Comparison of ENCODE assay signal across 9 mouse cellular contexts in the genomic region with DNA sequence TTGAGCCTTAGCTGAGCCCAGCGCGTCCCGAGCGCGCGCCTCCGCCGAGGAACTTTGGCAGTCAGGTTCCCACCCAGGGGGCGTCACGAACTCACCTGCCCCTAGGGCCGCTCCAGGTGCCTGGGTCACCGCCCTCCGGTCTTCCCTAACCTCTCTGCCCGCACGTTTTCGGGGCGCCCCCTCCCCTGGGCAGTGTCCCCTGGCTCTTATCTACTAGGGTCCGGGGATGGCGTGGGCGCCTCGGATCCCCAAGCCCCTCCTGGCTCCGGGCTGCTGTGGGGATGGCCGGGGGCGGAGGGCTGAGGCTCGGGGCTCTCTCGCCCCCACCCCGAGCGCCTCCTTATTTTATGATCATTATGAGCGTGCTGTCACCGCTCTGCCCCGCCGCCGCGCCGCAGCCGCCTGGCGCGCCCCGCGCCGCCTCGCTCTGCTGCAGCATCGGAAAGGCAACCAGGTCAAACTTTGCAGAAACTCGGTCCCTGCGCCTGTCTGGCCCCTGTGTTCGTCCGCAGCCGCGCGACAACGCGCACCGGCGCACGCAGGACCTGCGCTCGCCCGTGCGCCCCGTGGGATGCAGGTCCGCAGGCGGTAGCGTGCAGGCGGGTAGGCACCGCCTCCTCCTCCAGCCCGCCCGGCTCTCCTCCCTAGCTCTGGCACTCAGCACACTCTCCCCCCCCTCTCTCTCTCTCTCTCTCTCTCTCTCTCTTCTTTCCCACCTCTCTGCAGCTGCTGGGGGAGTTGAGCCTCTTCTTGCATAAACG. TPM values are rescaled to one million over a fixed set of nuclear protein-coding genes. Genes with fewer than 3 reads are reported as not detected.
DNase-seq lines count a peak whose midpoint lies in the region; ATAC-seq lines count a peak whose summit lies in the region.
"Had no signal": no experiment of that assay in that cellular context is flagged by ENCODE, and none has a peak within 500 bp of the region (broad histone marks: within the 10 kb centered on the region; RNA-seq: fewer than 3 reads in every experiment).

Gene Fam78a, minus strand, starts transcription at position 747 of the 761 bp plus-strand sequence.

- peak within 1 kb of the TSS; percentile 60 for H3K9ac ChIP-seq in forebrain, embryonic 16.5 days (replicated peaks; ENCODE audit: low read depth, low read length)
- peak within 1 kb of the TSS; percentile 47 for H3K9ac ChIP-seq in hindbrain, embryonic 11.5 days (ENCODE audit: low read depth, low read length)
- H3K9ac ChIP-seq in liver, embryonic 16.5 days (ENCODE audit: low read depth, low read length), result peak within 1 kb of the TSS; percentile 91

- no peak within 1 kb of the TSS for H3K27ac ChIP-seq in forebrain, embryonic 16.5 days (ENCODE audit: low read length)
- no peak within 1 kb of the TSS for H3K27ac ChIP-seq in hindbrain, embryonic 11.5 days (ENCODE audit: low read depth, low read length)
- peak within 1 kb of the TSS; percentile 97 for H3K27ac ChIP-seq in liver, embryonic 16.5 days (ENCODE audit: low read length)

- peaks cover 61% of the 10 kb centered on the region for H3K27me3 ChIP-seq in forebrain, embryonic 16.5 days (replicated peaks; ENCODE audit: control insufficient read depth, insufficient read depth, low read length)
- peaks cover 47% of the 10 kb centered on the region for H3K27me3 ChIP-seq in hindbrain, embryonic 11.5 days (ENCODE audit: control insufficient read depth, insufficient read depth, low read length)
- H3K27me3 ChIP-seq in liver, embryonic 16.5 days (ENCODE audit: control insufficient read depth, insufficient read depth, low read depth, low read length), result peaks cover 26% of the 10 kb centered on the region

- peak within 1 kb of the TSS; percentile 75 for H3K4me3 ChIP-seq in forebrain, embryonic 16.5 days (replicated peaks; ENCODE audit: low read length)
- peak within 1 kb of the TSS; percentile 50 for H3K4me3 ChIP-seq in hindbrain, embryonic 11.5 days (ENCODE audit: low read depth, low read length)
- H3K4me3 ChIP-seq in liver, embryonic 16.5 days (ENCODE audit: low read depth, low read length), result peak within 1 kb of the TSS; percentile 86

- 0% methylated on average over 67 of the region's 68 CpGs for WGBS in forebrain, embryonic 16.5 days
- under 1% methylated on average over 54 of the region's 68 CpGs for WGBS in hindbrain, embryonic 11.5 days
- 0% methylated on average over 68 of the region's 68 CpGs for WGBS in liver, embryonic 16.5 days (ENCODE audit: insufficient replicate concordance)

- H3K4me2 ChIP-seq in forebrain, embryonic 16.5 days (ENCODE audit: low read length), result peak within 1 kb of the TSS; percentile 99
- H3K4me2 ChIP-seq in hindbrain, embryonic 11.5 days (replicated peaks; ENCODE audit: low read depth, low read length), result peak within 1 kb of the TSS; percentile 100
- H3K4me2 ChIP-seq in liver, embryonic 16.5 days (ENCODE audit: low read depth, low read length), result peak within 1 kb of the TSS; percentile 100

- no peaks in the 10 kb centered on the region for H3K9me3 ChIP-seq in forebrain, embryonic 16.5 days (ENCODE audit: control insufficient read depth, low read length)
- no peaks in the 10 kb centered on the region for H3K9me3 ChIP-seq in hindbrain, embryonic 11.5 days (ENCODE audit: control insufficient read depth, low read length)
- no peaks in the 10 kb centered on the region for H3K9me3 ChIP-seq in liver, embryonic 16.5 days (replicated peaks; ENCODE audit: control insufficient read depth, low read length)

- H3K36me3 ChIP-seq in forebrain, embryonic 16.5 days (ENCODE audit: control insufficient read depth, insufficient read depth), result no peaks in the 10 kb centered on the region
- H3K36me3 ChIP-seq in hindbrain, embryonic 11.5 days (ENCODE audit: control insufficient read depth, insufficient read depth, low read length), result no peaks in the 10 kb centered on the region
- H3K36me3 ChIP-seq in liver, embryonic 16.5 days (ENCODE audit: control insufficient read depth, insufficient read depth), result no peaks in the 10 kb centered on the region

- peaks cover 22% of the 10 kb centered on the region for H3K4me1 ChIP-seq in forebrain, embryonic 16.5 days (replicated peaks; ENCODE audit: control insufficient read depth, insufficient read depth, low read length)
- peaks cover 11% of the 10 kb centered on the region for H3K4me1 ChIP-seq in hindbrain, embryonic 11.5 days (replicated peaks; ENCODE audit: control insufficient read depth, insufficient read depth, low read length)
- peaks cover 50% of the 10 kb centered on the region for H3K4me1 ChIP-seq in liver, embryonic 16.5 days (ENCODE audit: control insufficient read depth, low read depth, low read length)

- peak; percentile 90 for ATAC-seq in forebrain, embryonic 16.5 days
- ATAC-seq in hindbrain, embryonic 11.5 days (ENCODE audit: low FRiP score), result peak; percentile 68
- peak; percentile 62 for ATAC-seq in liver, embryonic 16.5 days (ENCODE audit: low read depth)
- ATAC-seq: Patski had no signal

- DNase-seq in heart, adult 11 months, result peak; percentile 96
- no peak for DNase-seq in heart, adult 9 months (ENCODE audit: low spot score in 2 of 2)
- peak; percentile 55 for DNase-seq in brain, embryonic 18.5 days (ENCODE audit: low read depth, low spot score)
- DNase-seq in hindbrain, embryonic 11.5 days (ENCODE audit: low spot score), result peak; percentile 59
- peak; percentile 62 for DNase-seq in right cerebral cortex, adult 18-20 months
- no peak for DNase-seq in layer of hippocampus, adult 11-12 months (ENCODE audit: low spot score)

RNA-seq across cellular contexts. Expression of gene Fam78a, which starts in this region (rescaled TPM):
- polyA plus RNA-seq in forebrain, embryonic 16.5 days (2015; fragmentation: Nextera tagmentation; extraction: Ambion mirVana), result 0.20 and 0.48 TPM in 2 replicates
- polyA plus RNA-seq in hindbrain, embryonic 11.5 days (2014; fragmentation: Nextera tagmentation; extraction: Ambion mirVana), result 0.91 and 1.3 TPM in 2 replicates
- 6.5 and 7.0 TPM in 2 replicates for polyA plus RNA-seq in liver, embryonic 16.5 days (2015; fragmentation: Nextera tagmentation; extraction: Ambion mirVana)

Comparison
In these comparisons a context has a peak if more than half of its experiments do, and no peak if none do; other contexts are left out.
1. DNase-seq: peak in heart, adult 11 months (single experiment), brain, embryonic 18.5 days (single experiment), hindbrain, embryonic 11.5 days (single experiment) and right cerebral cortex, adult 18-20 months (single experiment); none in heart, adult 9 months (0 of 2) and layer of hippocampus, adult 11-12 months (single experiment).
2. Peak in ATAC-seq, H3K4me3 ChIP-seq, H3K9ac ChIP-seq and H3K4me2 ChIP-seq in forebrain, embryonic 16.5 days; RNA of the gene not detected or under 1 TPM.
3. Peak in every context shown above with its lines, with median percentiles within 50 percentile points of each other: ATAC-seq, H3K4me2 ChIP-seq, H3K4me3 ChIP-seq and H3K9ac ChIP-seq.